Mouse (Mus musculus) heart, embryonic 10.5 days (tissue): Measurements from ENCODE around the gene Gvin1. TPM values are rescaled to one million over a fixed set of nuclear protein-coding genes. Genes with fewer than 3 reads are reported as not detected.
"Not testable (repeated sequence)": the region's sequence is repeated elsewhere in the genome, so short reads cannot be mapped to it uniquely, and the experiment has no call there.

Experiments
- DNase-seq: peaks from one replicate; pipeline ENCODE4 v3.0.0-alpha.2; 2017; ENCODE audit warnings: low spot score
- H3K27ac ChIP-seq: fragments of 300-500 bp; sonication (generic); 2 replicates; pipeline ENCODE4 v1.5.1; 2016; ENCODE audit warnings: mild to moderate bottlenecking
- H3K27me3 ChIP-seq: fragments of 300-500 bp; sonication (generic); 2 replicates; pipeline ENCODE4 v1.6.1; 2016; ENCODE audit warnings: mild to moderate bottlenecking; ENCODE audit not compliant: poor library complexity, insufficient read depth, severe bottlenecking
- H3K36me3 ChIP-seq: fragments of 300-500 bp; sonication (generic); 2 replicates; pipeline ENCODE4 v1.6.1; 2016; ENCODE audit warnings: mild to moderate bottlenecking, moderate library complexity
- H3K4me1 ChIP-seq: fragments of 300-500 bp; sonication (generic); 2 replicates; pipeline ENCODE4 v1.6.1; 2016; ENCODE audit warnings: mild to moderate bottlenecking
- H3K4me3 ChIP-seq: fragments of 300-500 bp; sonication (generic); 2 replicates; pipeline ENCODE4 v1.5.1; 2016; ENCODE audit warnings: mild to moderate bottlenecking, moderate library complexity
- H3K9me3 ChIP-seq: fragments of 300-500 bp; sonication (generic); 2 replicates; pipeline ENCODE4 v1.6.1; 2016; ENCODE audit warnings: mild to moderate bottlenecking, moderate library complexity
- WGBS: fragments of 180-500 bp; shearing (Covaris S2); methylation state at CpG from one replicate; pipeline ENCODE4 v1.1.7; 2016; 5-methylcytosine and 5-hydroxymethylcytosine counted together
- polyA plus RNA-seq: library from polyadenylated mRNA; unstranded; fragments of >200 nt; fragmentation: Nextera tagmentation; extraction: Ambion mirVana; gene quantifications from 2 replicates; pipeline ENCODE4 v1.2.1, GENCODE M21; 2016

Gvin1 gene
- polyA plus RNA-seq, 1 experiment from 2014 or later: 0.40 TPM

- WGBS: 100% methylated on average over 1 of the region's 2 CpGs
- not testable (repeated sequence) for H3K9me3 ChIP-seq, DNase-seq
Observed at GRCm38 (mm10) chr7:106145013-106145754, 69.9 kb downstream of the Gvin1 start.

GRCm38 (mm10) chr7:106141128-106141895, 73.8 kb downstream of the Gvin1 start:
- not testable (repeated sequence) for H3K27me3 ChIP-seq, H3K4me3 ChIP-seq, H3K27ac ChIP-seq, DNase-seq, H3K36me3 ChIP-seq, H3K4me1 ChIP-seq, H3K9me3 ChIP-seq
- no CpG with 5 or more reads among the region's 1 CpGs for WGBS

More at GRCm38 (mm10) chr7:106145013-106145754, 69.9 kb downstream of the Gvin1 start:
- not testable (repeated sequence) for H3K4me1 ChIP-seq, H3K27me3 ChIP-seq, H3K27ac ChIP-seq, H3K36me3 ChIP-seq, H3K4me3 ChIP-seq

GRCm38 (mm10) chr7:106117090-106117948, 97.8 kb downstream of the Gvin1 start:
- WGBS: no CpG with 5 or more reads among the region's 2 CpGs
- H3K36me3 ChIP-seq: not testable (repeated sequence)

More at GRCm38 (mm10) chr7:106117090-106117948, 97.8 kb downstream of the Gvin1 start:
- not testable (repeated sequence) for H3K27me3 ChIP-seq, DNase-seq, H3K4me1 ChIP-seq, H3K4me3 ChIP-seq, H3K9me3 ChIP-seq, H3K27ac ChIP-seq
